Mouse (Mus musculus) heart, postnatal 25 days (tissue): ENCODE results near the gene Acsl1. TPM values are rescaled to one million over a fixed set of nuclear protein-coding genes. Genes with fewer than 3 reads are reported as not detected.

Experiments
- DNase-seq: peaks from one replicate; pipeline ENCODE4 v3.0.0; 2022; ENCODE audit warnings: low spot score
- intact Hi-C: fragments of 180-260 bp; cut with DNase I; formaldehyde crosslinking; loops from one replicate; pipeline ENCODE4 v1.15.1; 2025
- total RNA-seq, 2 experiments: library from RNA; stranded (reverse); gene quantifications; 2 replicates each; pipeline ENCODE4 v1.2.3; 2021

The Acsl1 gene
- total RNA-seq, 2 experiments from 2014 or later: 842 to 883 TPM

- no peak for DNase-seq
- intact Hi-C loops: loop anchor here (5.0 kb wide), 3 partner anchors 38 to 167 kb away; no protein-coding TSS in a partner anchor
Measured at GRCm38 (mm10) chr8:46474120-46474519, 3.3 kb downstream of the Acsl1 start.

- intact Hi-C loops: loop anchor here (5.0 kb wide), 3 partner anchors 38 to 167 kb away; no protein-coding TSS in a partner anchor
- DNase-seq: no peak
Measured at GRCm38 (mm10) chr8:46474634-46475033, 3.8 kb downstream of the Acsl1 start.

GRCm38 (mm10) chr8:46475404-46475803, 4.6 kb downstream of the Acsl1 start:
- intact Hi-C loops: no loop called here
- DNase-seq: no peak

DNA sequence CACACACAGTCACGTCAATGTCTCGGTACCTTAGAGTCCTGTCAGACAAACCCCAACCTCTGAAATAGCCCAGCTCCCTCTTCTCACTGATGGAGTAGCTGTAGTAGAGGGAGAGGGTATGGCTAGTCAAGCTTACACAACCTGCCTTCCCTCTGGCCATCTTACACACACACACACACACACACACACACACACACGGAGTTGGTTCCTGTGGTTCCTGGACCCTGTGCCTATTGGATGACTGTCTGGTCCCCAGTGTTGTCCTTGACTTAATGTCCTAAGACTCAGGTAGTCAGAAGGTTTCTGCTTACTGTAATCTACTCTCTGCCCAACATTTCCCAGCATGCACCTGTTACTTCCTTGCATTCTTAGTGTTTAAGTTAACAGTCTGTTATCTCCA, 5.1 kb downstream of the Acsl1 start:
- intact Hi-C loops: no loop called here
- DNase-seq: no peak

DNA sequence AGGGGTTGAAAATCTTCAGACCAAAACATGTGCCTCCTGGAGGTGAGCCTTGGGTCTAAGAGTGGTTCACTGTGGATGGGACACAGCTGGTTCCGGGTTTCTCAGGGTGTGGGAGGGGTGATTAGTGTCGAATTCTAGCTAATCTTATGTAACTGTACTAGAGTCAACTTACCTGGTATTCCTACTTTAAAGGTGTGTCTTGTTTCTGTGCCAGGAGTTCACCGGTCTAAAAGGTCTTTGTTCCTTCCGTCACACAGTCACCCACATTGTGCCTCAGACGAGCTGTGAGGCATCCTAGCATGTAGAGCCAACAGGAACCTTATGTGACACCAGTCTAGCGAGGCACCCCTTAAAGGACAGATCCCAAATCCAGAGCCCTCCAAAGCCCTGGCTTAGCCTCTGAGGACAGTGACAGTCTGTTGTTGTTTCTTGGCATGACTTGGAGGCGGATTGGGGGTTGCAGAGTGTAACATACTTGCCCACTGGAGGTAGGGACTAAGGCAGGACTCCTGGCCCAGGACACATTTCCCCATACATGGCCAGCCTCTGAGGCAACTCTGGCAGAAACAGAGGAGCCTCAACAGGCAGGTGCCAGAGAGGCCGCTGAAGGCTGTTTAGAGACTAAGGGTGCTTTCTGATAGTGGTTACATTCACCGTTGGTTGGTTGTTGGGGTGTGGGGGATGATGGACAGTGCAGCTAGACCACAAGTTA, 7.1 kb downstream of the Acsl1 start:
- intact Hi-C loops: no loop called here
- no peak for DNase-seq

DNA sequence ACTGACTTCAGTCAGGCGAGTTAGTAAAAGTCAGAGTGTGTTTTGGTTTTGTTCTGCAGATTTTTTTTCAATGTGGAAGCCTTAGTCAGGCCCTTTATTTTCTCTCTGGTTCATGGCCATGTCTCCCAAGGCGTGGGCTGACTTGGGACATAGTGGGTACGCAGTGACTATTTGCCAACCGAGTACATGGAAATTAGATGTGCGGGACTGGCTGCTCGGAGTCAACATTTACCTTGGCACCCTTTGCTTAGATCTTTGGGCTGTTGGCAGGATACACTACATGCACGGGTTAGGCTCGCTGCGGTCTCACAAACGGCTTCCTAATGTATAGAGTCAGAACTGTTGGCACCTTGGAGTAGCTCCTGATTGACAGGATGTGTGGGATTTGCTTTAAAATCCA, 7.9 kb downstream of the Acsl1 start:
- DNase-seq: no peak
- intact Hi-C loops: no loop called here

GRCm38 (mm10) chr8:46479794-46480532, 9.1 kb downstream of the Acsl1 start:
- no peak for DNase-seq

DNA sequence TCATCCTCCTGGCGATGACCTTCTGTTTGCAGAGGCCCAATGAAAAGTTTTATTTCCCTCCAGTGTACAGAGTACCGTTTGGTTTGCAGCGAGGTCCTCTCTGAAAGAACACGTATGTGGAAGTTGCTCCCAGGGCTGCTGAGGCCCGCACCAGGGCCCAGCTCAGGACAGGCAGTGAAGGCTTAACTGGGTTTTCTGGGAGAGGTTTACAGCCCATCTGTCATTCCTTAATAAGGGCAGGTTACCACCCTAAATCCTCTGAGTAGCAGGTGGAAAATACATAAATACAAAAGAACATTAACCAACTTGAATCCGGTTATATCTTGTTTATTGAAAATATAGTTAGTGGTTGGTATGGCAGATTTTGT, 9.7 kb downstream of the Acsl1 start:
- DNase-seq: no peak
- intact Hi-C loops: no loop called here

More at GRCm38 (mm10) chr8:46479794-46480532, 9.1 kb downstream of the Acsl1 start:
- intact Hi-C loops: no loop called here

- intact Hi-C loops: no loop called here
- DNase-seq: no peak
Measured at GRCm38 (mm10) chr8:46482771-46483170, 11.9 kb downstream of the Acsl1 start.

DNA sequence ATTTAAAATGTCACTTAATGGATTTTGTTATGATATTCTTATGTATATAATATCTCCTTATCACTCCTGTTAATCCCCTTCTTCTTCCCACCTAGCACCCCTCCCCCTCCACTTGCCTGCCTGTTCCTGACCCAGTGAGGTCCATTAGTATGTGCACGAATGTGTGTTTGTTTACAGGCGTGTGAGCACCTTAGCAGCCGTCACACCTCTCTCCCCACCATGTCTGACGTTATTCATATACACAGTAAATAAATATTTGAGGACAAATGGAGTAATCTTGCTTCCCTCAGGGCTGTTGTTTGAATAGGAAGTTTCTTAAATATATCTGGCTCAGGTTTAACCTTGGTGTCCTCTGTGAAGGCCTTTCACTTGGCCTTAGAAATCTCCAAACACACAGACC, 12.4 kb downstream of the Acsl1 start:
- no peak for DNase-seq
- intact Hi-C loops: no loop called here

DNA sequence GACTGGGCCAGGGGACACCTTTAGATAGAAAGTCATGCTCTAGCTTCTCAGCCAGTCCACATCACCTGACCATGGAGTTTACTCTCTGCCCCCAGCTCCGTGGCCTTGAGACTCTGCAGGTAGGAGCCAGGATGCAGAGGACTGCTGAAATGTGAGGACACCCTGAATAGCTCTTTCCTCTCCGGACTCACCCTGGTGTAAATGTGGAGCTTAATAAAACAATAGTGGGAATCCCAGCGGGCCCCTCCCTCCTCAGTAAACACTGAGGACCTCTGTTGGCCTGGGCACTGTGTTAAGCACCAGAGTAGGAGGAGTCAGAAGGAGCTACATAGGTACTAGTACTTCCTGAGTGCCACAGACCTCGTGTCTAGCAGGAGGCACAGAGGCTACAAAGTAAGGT, 13.2 kb downstream of the Acsl1 start:
- intact Hi-C loops: no loop called here
- no peak for DNase-seq

- no peak for DNase-seq
- intact Hi-C loops: no loop called here
Measured at GRCm38 (mm10) chr8:46484931-46485463, 14.2 kb downstream of the Acsl1 start.

GRCm38 (mm10) chr8:46488085-46488561, 17.3 kb downstream of the Acsl1 start:
- no peak for DNase-seq
- intact Hi-C loops: no loop called here

GRCm38 (mm10) chr8:46489196-46489595, 18.4 kb downstream of the Acsl1 start:
- intact Hi-C loops: no loop called here
- DNase-seq: no peak

- intact Hi-C loops: no loop called here
- no peak for DNase-seq
Measured at GRCm38 (mm10) chr8:46490250-46490649, 19.4 kb downstream of the Acsl1 start.

DNA sequence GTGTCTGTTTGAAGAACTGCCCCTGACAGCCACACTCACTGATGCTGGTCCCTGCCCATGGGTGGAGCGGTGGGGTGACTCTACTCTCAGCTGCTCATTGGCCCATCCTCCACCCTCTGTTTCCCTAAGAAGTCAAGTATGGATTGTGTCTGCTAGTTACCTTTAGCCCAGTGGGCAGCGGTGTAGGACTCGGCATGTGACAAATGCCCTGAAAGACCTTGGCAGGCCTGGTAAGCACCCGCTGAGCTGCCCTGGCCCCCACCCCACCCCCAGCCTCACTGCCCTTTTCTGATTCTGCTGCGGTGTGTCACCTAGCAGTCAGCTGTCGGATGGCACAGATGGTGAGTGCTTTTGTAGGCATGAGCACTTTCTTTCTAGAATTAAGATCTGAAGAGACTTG, 20.0 kb downstream of the Acsl1 start:
- intact Hi-C loops: no loop called here
- no peak for DNase-seq

GRCm38 (mm10) chr8:46493495-46494170, 22.8 kb downstream of the Acsl1 start:
- intact Hi-C loops: loop anchor here (2.0 kb wide), 1 partner anchor 21 kb away; no protein-coding TSS in a partner anchor
- DNase-seq: no peak

DNA sequence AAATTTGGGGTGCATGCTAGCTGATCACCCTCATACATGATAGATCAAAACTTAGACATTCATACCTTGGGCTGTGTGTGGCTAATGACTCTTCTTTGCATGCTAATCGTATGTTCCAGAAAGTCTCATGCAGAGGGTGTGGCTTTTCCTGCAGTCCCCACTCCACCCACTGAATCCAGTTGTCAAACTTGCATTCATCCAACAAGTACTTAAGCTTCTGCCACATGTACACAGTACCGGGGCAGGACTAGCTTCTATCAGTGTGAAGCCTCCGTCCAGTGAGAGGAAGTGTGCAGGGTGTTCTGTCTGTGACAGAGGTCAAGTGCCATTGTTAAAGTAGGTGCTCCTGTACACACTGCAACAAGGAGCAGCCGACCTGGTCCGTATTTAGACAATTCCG, 26.0 kb downstream of the Acsl1 start:
- intact Hi-C loops: no loop called here

GRCm38 (mm10) chr8:46497314-46498011, 26.6 kb downstream of the Acsl1 start:
- intact Hi-C loops: no loop called here
- no peak for DNase-seq

More for the DNA sequence above, 26.0 kb downstream of the Acsl1 start:
- no peak for DNase-seq
